Mouse (Mus musculus) lung, adult 2 months (tissue): ENCODE measurements at regions not wholly inside any gene's neighbourhood (a gene's known extent, or its start where the extent isn't known, plus 50 kb on each side); places are given as distances from the start of the nearest gene placed in this dataset.

ENCODE experiments used
- DNase-seq: peaks from one replicate; pipeline ENCODE4 v3.0.0; 2022
- H3K4me1 ChIP-seq: fragments of 200-500 bp; 2 replicates; pipeline ENCODE4 v1.6.1; 2011; ENCODE audit warnings: low read length; ENCODE audit not compliant: control insufficient read depth, insufficient read depth
- H3K4me3 ChIP-seq: fragments of 200-500 bp; replicated peaks from 2 replicates; pipeline ENCODE3; 2011; ENCODE audit warnings: low read depth, mild to moderate bottlenecking, control low read depth, low read length; ENCODE audit errors: extremely low read depth
- CTCF ChIP-seq: fragments of 200-500 bp; IDR thresholded peaks from 2 replicates; pipeline ENCODE4 v1.5.1; 2011; ENCODE audit warnings: mild to moderate bottlenecking, low read length, control low read depth; ENCODE audit not compliant: insufficient read depth
- POLR2A ChIP-seq: fragments of 200-500 bp; IDR thresholded peaks from 2 replicates; pipeline ENCODE4 v1.6.1; 2011; ENCODE audit warnings: low read depth, mild to moderate bottlenecking, control low read depth, low read length, borderline replicate concordance; ENCODE audit errors: extremely low read depth
- WGBS: fragments of 180-500 bp; shearing (Covaris S2); methylation state at CpG from one replicate; pipeline ENCODE4 v1.1.7; 2018; 5-methylcytosine and 5-hydroxymethylcytosine counted together

- no peak for TF ChIP-seq POLR2A
- TF ChIP-seq CTCF = no peak
- no peaks in the 10 kb centered on the region for H3K4me1 ChIP-seq
- H3K4me3 ChIP-seq = no peak overlapping the region
- no peak for DNase-seq
Measured at GRCm38 (mm10) chr10:87678984-87679383, 157.4 kb downstream of the Pah start.

DNA sequence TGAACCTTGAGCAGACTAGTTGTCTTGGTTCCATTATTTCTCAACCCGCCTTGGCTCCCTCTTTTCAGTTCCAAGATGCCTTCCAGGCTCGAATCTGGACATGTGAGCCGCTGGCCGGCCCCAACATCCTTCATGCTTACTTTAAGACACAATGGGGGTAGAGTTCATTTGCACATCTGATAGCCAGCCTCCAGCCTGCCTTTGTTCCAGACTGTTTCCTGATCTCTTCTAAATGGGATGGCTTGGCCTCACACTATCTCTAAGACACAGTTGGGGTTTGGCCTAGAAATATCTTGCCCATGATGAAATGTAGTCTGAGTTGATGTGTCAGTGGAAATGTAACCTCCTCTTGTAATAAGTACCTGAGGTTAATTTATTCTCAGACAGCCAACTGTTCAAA, 164.7 kb downstream of the Pah start:
- 57% methylated on average over 4 of the region's 4 CpGs for WGBS
- Histone ChIP-seq H3K4me1 (no peaks in the 10 kb centered on the region), H3K4me3 (no peak overlapping the region)
- no peak for DNase-seq
- TF ChIP-seq POLR2A (no peak), CTCF (no peak)

- no peak for TF ChIP-seq CTCF
- TF ChIP-seq POLR2A = no peak
- WGBS = 88% methylated on average over 2 of the region's 2 CpGs
- no peaks in the 10 kb centered on the region for H3K4me1 ChIP-seq
Measured at GRCm38 (mm10) chr10:87686785-87687184, 165.2 kb downstream of the Pah start.

DNA sequence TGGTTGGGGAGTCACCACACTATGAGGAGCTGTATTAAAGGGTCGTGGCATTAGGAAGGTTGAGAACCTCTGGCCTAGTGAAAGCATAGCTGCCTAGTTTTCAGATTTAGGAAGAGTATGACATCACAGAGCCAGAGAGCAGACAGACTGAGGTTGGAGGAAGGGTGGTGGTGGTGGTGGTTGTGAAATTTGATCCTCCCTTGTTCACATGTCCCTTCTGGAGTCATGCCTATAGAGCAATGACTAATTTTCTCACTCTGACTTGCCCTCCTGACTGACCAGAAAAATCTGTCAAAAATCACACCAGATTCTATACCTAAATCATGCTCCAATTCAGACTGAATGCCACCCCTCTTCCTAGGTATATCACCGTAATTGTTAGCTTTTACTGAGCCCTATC, 166.2 kb downstream of the Pah start:
- TF ChIP-seq CTCF (no peak), POLR2A (no peak)
- H3K4me1 ChIP-seq = no peaks in the 10 kb centered on the region
- 75% methylated on average over 2 of the region's 2 CpGs for WGBS
- no peak for DNase-seq
- H3K4me3 ChIP-seq = no peak overlapping the region

More at GRCm38 (mm10) chr10:87686785-87687184, 165.2 kb downstream of the Pah start:
- DNase-seq = no peak
- H3K4me3 ChIP-seq = no peak overlapping the region

GRCm38 (mm10) chr10:87690831-87691230, 167.2 kb upstream of the Igf1 start:
- no peak for TF ChIP-seq POLR2A
- peak; percentile 46; the same call in 1 of the 2 replicates for TF ChIP-seq CTCF
- H3K4me1 ChIP-seq = no peaks in the 10 kb centered on the region
- no peak for DNase-seq
- no peak overlapping the region for H3K4me3 ChIP-seq

GRCm38 (mm10) chr10:87696485-87696884, 161.6 kb upstream of the Igf1 start:
- Histone ChIP-seq H3K4me1 (no peaks in the 10 kb centered on the region), H3K4me3 (no peak overlapping the region)
- no peak for TF ChIP-seq CTCF
- no peak for TF ChIP-seq POLR2A
- WGBS = 63% methylated on average over 4 of the region's 4 CpGs
- no peak for DNase-seq

- no peak for DNase-seq
- WGBS = 53% methylated on average over 4 of the region's 4 CpGs
- TF ChIP-seq CTCF (no peak), POLR2A (no peak)
- Histone ChIP-seq H3K4me1 (no peaks in the 10 kb centered on the region), H3K4me3 (no peak overlapping the region)
Measured at GRCm38 (mm10) chr10:87711209-87711608, 146.9 kb upstream of the Igf1 start.

DNA sequence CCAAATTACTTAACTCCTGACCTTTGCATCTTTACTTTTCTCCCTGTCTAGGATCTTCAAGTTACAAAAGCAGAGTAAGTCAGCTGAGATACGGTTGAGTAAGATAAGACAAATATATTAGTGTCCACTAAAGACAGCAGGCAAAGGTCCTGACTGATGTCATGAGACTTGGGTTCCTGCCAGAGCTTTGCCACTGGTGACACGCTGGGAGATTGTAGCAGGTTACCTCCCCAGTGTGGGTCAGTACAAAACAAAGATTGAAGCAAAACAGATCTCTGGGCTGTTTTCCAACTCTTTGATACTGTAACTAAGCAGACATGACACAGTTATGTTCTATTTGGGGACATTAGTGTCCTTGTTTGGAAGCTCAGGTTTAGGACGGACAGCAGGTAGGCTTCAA, 146.3 kb upstream of the Igf1 start:
- H3K4me3 ChIP-seq = no peak overlapping the region
- no peaks in the 10 kb centered on the region for H3K4me1 ChIP-seq
- WGBS = 29% methylated on average over 3 of the region's 3 CpGs
- no peak for DNase-seq
- TF ChIP-seq POLR2A (no peak), CTCF (no peak)

DNA sequence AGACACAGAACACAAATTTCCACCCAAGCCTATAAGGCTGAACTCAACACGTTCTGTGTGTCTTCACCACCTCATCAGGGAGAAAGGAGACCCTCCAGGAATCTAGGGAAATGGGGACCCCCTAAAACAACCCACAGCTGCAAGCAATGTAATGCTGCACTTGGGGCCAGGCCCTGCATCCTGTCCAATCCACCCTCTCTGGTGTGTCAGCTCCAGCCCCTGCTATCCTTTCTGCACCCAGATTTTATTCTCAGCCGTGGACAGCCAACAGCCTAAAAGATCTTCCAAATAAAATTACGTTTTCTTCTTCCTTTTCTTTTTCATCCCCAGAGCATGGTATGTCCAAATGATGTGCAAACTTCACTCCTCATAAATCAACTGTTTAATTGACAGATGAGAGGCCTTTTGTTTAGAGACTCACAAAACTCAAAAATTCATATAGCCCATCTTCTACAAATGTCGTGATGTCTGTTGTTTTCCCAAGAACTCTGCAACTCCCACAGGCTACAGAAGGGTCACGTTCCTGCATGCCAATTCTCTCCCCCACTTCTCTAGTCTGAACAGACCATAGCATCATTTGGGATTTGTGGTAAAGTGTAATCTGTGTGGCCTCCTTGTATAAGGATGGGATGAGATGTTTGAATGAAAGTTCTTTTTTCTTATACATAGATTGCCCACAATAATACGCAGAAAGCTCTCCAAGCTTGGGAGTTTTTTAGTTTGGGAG, 142.0 kb upstream of the Igf1 start:
- WGBS = 61% methylated on average over 6 of the region's 6 CpGs
- no peak for DNase-seq
- TF ChIP-seq POLR2A (no peak), CTCF (no peak)
- Histone ChIP-seq H3K4me3 (no peak overlapping the region), H3K4me1 (no peaks in the 10 kb centered on the region)

DNA sequence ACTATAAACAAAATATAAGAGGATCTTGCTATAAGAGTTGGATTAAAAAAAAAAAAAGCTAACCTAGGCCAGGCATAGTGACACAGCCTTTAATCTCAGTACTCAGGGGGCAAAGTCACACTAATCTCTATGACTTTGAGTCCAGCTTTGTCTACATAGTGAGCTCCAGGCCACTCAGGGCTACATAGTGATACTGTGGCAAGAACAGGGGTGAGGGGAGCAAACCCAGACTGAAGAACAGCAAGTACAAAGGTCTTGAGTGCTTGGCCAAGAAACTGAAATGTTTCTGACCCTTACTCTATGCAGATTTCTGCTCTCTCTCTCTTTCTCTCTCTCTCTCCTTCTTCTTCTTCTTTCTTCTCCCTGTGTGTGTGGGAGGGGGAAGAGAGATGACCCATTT, 140.9 kb upstream of the Igf1 start:
- Histone ChIP-seq H3K4me3 (no peak overlapping the region), H3K4me1 (no peaks in the 10 kb centered on the region)
- DNase-seq = no peak
- no peak for TF ChIP-seq CTCF
- TF ChIP-seq POLR2A = no peak

- H3K4me3 ChIP-seq = no peak overlapping the region
- no peak for DNase-seq
- no peaks in the 10 kb centered on the region for H3K4me1 ChIP-seq
- 70% methylated on average over 7 of the region's 7 CpGs for WGBS
- TF ChIP-seq POLR2A = no peak
- no peak for TF ChIP-seq CTCF
Measured at GRCm38 (mm10) chr10:87718491-87718890, 139.6 kb upstream of the Igf1 start.
